Mouse (Mus musculus) intestine, postnatal 0 days (tissue): ENCODE results near the gene Olig1. TPM values are rescaled to one million over a fixed set of nuclear protein-coding genes. Genes with fewer than 3 reads are reported as not detected.

Experiments used
- ATAC-seq: fragments of 200-750 bp; cut with Nextera tagmentation; 2 replicates; pipeline ENCODE4 v1.8.0; 2017; ENCODE audit warnings: mild to moderate bottlenecking, moderate TSS enrichment, moderate library complexity
- H3K27ac ChIP-seq: fragments of 300-500 bp; sonication (generic); 2 replicates; pipeline ENCODE4 v1.5.1; 2014; ENCODE audit warnings: mild to moderate bottlenecking, low read depth, low read length, moderate library complexity
- H3K27me3 ChIP-seq: fragments of 300-500 bp; sonication (generic); replicated peaks from 2 replicates; pipeline ENCODE4 v1.6.1; 2014; ENCODE audit warnings: low read length, mixed read lengths; ENCODE audit not compliant: control insufficient read depth, insufficient read depth
- H3K36me3 ChIP-seq: fragments of 300-500 bp; sonication (generic); 2 replicates; pipeline ENCODE4 v1.6.1; 2014; ENCODE audit warnings: mild to moderate bottlenecking, moderate library complexity; ENCODE audit not compliant: control insufficient read depth, insufficient read depth
- H3K4me1 ChIP-seq: fragments of 300-500 bp; sonication (generic); replicated peaks from 2 replicates; pipeline ENCODE4 v1.6.1; 2014; ENCODE audit warnings: antibody characterized with exemption, low read length, mixed read lengths; ENCODE audit not compliant: control insufficient read depth, insufficient read depth
- H3K4me2 ChIP-seq: fragments of 300-500 bp; sonication (generic); replicated peaks from 2 replicates; pipeline ENCODE4 v1.6.1; 2014; ENCODE audit warnings: low read depth, mild to moderate bottlenecking, moderate library complexity
- H3K4me3 ChIP-seq: fragments of 300-500 bp; sonication (generic); 2 replicates; pipeline ENCODE4 v1.5.1; 2014; ENCODE audit warnings: low read depth, low read length
- H3K9ac ChIP-seq: fragments of 300-500 bp; sonication (generic); 2 replicates; pipeline ENCODE4 v1.6.1; 2014; ENCODE audit warnings: mild to moderate bottlenecking, low read depth, low read length
- H3K9me3 ChIP-seq: fragments of 300-500 bp; sonication (generic); 2 replicates; pipeline ENCODE4 v1.6.1; 2016; ENCODE audit warnings: mixed run types; ENCODE audit not compliant: control insufficient read depth
- CTCF ChIP-seq: sonication (generic); IDR thresholded peaks from 2 replicates; pipeline ENCODE4 v1.5.1; 2016; ENCODE audit warnings: low read depth, mild to moderate bottlenecking, control low read depth, antibody characterized with exemption, moderate library complexity
- WGBS: fragments of 180-500 bp; shearing (Covaris S2); extraction: QIAGEN DNeasy Blood & Tissue Kit; methylation state at CpG from one replicate; pipeline ENCODE4 v1.1.7; 2014; 5-methylcytosine and 5-hydroxymethylcytosine counted together
- polyA plus RNA-seq: library from polyadenylated mRNA; unstranded; fragments of >200 nt; fragmentation: Nextera tagmentation; extraction: Ambion mirVana; gene quantifications from 2 replicates; pipeline ENCODE4 v1.2.1, GENCODE M21; 2015

Olig1 gene
- polyA plus RNA-seq, 1 experiment from 2014 or later, result not detected

DNA sequence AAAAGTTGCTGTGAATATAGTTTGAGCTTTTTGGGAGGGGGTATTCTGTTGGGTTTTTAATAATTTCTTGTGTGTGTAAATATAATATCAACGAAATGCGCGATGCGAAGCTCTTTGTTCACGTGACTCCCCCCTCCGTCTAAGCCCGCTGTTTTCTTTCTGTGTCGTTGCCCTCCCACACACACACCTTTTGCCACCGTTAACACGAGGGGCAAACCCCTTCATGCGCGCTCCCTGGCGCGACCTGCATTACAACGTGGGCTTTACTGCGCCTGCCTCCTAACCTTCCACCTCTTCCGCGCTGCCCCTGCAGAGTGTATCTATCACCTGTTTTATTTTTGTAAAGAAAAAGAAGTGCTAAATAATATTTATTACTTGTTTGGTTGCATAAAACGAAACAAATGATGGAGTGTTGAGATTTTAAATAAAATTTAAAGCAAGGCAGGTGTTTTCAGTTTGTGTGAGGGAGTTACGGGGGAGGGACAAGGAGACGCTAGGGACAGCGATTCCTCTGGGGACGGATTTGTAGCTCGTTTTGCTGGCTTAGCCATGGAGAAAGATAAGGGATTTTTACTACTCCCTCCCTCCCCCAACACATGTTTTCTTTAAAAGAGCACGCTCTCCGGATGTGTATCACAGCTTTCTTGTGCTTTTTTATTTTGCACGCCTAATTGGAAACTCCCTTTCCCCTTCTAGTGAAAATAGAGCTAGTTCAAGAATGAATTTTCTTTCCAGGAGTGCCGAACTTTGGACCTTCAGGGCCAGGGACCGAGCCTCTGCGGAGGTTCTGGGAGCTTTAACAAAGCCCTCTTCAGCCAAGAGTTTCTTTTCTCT lies 41.1 kb upstream of the Olig1 start:
- 4% methylated on average over 30 of the region's 30 CpGs for WGBS
- no peaks in the 10 kb centered on the region for H3K4me1 ChIP-seq
- ATAC-seq, result no peak

DNA sequence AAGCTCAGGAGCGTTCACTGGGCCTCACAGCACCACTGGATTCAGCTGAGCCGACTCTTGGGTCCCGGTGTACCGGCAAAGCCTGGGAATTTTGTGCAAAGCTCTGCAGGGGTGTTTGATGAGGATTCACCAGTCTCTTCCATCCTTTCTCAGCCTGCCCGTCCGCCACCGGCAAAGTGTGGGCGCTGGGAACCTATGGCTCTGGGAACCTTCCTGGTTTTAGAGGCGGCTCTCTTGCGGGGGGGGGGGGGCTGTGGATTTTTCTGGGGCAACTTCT lies 40.6 kb upstream of the Olig1 start:
- Histone ChIP-seq H3K4me1 (no peaks in the 10 kb centered on the region), H3K9ac (no peak overlapping the region), H3K4me3 (no peak overlapping the region), H3K27ac (no peak overlapping the region), H3K27me3 (peaks cover 99% of the 10 kb centered on the region), H3K9me3 (no peaks in the 10 kb centered on the region), H3K36me3 (no peaks in the 10 kb centered on the region), H3K4me2 (no peak overlapping the region)
- TF ChIP-seq CTCF, result no peak
- 6% methylated on average over 10 of the region's 10 CpGs for WGBS
- no peak for ATAC-seq

More for the DNA sequence above, 41.1 kb upstream of the Olig1 start:
- TF ChIP-seq CTCF, result no peak
- H3K27ac ChIP-seq, result no peak overlapping the region
- no peak overlapping the region for H3K4me2 ChIP-seq
- H3K4me3 ChIP-seq, result no peak overlapping the region
- no peak overlapping the region for H3K9ac ChIP-seq
- no peaks in the 10 kb centered on the region for H3K36me3 ChIP-seq
- H3K27me3 ChIP-seq, result peaks cover 99% of the 10 kb centered on the region
- H3K9me3 ChIP-seq, result no peaks in the 10 kb centered on the region

DNA sequence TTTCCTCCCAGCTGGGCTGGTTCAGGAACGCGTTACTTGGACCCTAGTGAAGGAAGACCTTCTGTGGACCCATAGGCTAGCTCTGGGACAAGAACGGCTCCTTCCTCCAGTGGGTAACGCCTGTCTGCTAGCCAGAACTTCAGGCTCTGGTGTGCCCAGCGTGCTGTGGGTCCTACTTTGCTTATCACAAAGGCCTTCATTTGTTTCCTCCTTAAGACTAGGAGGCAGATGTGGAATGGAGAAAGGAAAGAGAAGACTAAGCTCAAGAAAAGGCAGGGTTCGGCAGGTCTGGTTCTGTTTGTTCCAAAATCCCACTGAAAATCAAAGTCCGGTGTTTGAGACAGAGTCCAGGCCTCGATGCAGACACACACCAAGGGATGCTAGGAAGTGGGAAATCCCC lies 39.9 kb upstream of the Olig1 start:
- H3K4me1 ChIP-seq, result no peaks in the 10 kb centered on the region
- peaks cover 99% of the 10 kb centered on the region for H3K27me3 ChIP-seq
- no peaks in the 10 kb centered on the region for H3K9me3 ChIP-seq
- no peak for TF ChIP-seq CTCF
- H3K4me3 ChIP-seq, result no peak overlapping the region
- no peak overlapping the region for H3K4me2 ChIP-seq
- ATAC-seq, result no peak
- no peak overlapping the region for H3K9ac ChIP-seq
- WGBS, result 21% methylated on average over 8 of the region's 8 CpGs
- H3K27ac ChIP-seq, result no peak overlapping the region
- H3K36me3 ChIP-seq, result no peaks in the 10 kb centered on the region

DNA sequence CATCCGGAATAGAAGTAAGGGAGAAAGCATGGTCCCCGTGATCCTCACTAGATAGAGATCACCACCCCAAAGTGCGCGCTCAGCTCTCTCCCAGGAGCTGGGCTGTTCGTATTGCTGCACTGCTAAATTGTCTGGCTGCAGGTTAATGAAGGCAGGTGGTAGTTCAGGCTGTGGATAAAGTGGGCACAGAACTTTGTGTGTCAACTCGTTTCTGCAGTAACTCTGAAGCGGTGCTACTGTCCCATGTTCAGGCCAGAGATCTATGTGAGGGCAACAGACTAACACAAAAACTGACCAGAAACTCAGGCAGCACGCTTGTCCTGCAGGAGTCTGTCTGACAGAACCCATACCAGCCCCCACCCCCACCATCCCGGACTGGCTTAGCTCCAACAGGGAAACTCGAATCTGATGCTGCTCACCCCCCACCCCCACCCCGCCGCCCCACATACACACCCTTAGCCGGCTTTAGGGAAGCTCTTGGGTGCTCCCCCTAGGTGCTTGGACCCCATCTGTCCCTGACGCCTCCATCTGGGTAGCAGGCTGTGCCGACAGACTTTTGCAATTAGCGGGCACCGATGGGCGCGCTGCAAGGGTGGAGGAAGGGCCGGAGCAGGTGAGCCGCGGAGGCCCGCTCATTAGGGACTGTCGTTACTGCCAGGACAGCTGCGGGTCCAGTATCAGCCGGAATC lies 37.6 kb upstream of the Olig1 start:
- Histone ChIP-seq H3K27me3 (peaks cover 91% of the 10 kb centered on the region), H3K9me3 (no peaks in the 10 kb centered on the region), H3K9ac (no peak overlapping the region), H3K4me1 (no peaks in the 10 kb centered on the region), H3K27ac (no peak overlapping the region), H3K4me3 (no peak overlapping the region), H3K36me3 (no peaks in the 10 kb centered on the region), H3K4me2 (no peak overlapping the region)
- no peak for TF ChIP-seq CTCF
- no peak for ATAC-seq
- WGBS, result 4% methylated on average over 26 of the region's 26 CpGs

DNA sequence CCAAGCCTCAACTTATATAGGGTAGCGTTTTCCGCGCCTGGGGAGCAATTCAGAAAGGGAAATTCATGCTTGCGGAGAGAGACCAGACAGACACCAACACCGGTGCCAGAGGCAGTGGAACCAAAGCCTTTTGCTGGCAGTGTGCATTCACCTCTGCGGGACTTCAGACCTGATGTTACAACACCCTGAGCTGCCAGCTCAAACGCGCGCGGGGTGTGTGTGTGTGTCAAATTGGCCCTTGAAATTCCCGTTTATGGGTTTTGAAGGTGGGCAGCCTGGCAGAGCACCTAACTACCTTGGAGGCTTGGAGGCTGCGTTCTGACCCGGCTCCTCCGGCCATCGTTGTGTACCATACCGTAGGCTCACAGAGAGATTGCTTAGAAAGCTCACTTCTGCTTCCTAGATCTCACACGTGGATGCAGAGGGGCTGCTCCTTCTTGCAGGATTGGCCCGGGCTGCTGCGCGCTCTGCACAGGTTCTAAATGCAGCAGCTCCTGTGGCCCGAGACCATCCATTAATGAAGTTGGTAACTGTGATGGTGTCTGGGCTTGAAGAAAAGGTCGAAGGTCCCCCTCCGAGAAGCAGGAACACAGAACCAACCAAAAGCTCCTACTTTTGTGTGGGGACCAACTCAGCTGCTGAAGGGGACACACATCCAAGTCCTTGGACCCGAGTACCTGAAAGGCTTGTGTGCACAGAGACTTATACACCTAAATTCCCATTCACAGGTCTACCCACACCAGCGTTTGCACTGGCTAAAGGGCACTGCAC lies 36.9 kb upstream of the Olig1 start:
- no peak for ATAC-seq
- WGBS, result 5% methylated on average over 25 of the region's 25 CpGs
- Histone ChIP-seq H3K4me1 (no peaks in the 10 kb centered on the region), H3K9me3 (no peaks in the 10 kb centered on the region), H3K4me3 (no peak overlapping the region), H3K27me3 (peaks cover 84% of the 10 kb centered on the region), H3K36me3 (no peaks in the 10 kb centered on the region), H3K27ac (no peak overlapping the region), H3K9ac (no peak overlapping the region), H3K4me2 (no peak overlapping the region)
- no peak for TF ChIP-seq CTCF

DNA sequence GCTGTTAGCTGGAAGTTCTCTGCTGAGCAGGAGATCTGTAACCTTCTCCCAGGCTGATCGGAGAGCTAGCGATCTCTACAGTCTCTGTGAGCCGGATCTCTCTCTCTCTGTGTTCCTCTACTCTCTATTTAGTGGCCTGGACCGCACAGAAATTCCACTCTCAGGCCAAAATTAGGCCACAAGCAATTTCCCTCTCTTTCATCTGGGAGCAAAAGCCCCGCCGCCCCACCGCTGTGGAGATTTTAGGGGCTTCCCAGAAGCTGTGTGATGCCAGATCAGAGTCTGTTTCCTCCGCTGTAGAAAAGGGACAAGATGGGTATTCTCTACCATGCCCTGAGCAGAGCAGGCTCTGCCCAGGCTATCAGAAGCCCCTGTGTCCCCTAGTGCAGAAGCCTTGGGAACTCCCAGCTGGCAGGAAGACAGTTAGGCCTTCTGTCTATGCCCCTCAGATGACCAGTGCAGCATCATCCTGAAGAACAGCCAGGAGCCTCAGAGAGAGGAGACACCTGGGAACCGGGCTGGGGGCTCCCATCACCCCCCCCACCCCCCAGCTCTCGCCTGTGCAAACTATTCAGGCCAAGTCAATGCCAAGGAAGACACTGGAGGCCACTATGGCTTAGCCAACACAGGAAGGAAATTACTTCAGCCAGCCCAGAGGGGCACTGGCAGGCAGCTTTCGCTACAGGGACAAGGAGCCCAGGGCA lies 36.2 kb upstream of the Olig1 start:
- no peak overlapping the region for H3K27ac ChIP-seq
- WGBS, result 25% methylated on average over 11 of the region's 11 CpGs

More for the DNA sequence above, 36.2 kb upstream of the Olig1 start:
- H3K4me3 ChIP-seq, result no peak overlapping the region
- H3K9ac ChIP-seq, result no peak overlapping the region
- H3K27me3 ChIP-seq, result peaks cover 83% of the 10 kb centered on the region
- H3K9me3 ChIP-seq, result no peaks in the 10 kb centered on the region
- no peak for TF ChIP-seq CTCF
- H3K4me2 ChIP-seq, result no peak overlapping the region
- H3K36me3 ChIP-seq, result no peaks in the 10 kb centered on the region
- no peaks in the 10 kb centered on the region for H3K4me1 ChIP-seq
- no peak for ATAC-seq
